Comparison of ENCODE assay signal across 14 mouse cellular contexts in genomic region chr12:12776783-12777182, GRCm38 (mm10).
"Had no signal": no experiment of that assay in that cellular context is flagged by ENCODE, and none has a peak within 500 bp of the region (broad histone marks: within the 10 kb centered on the region; RNA-seq: fewer than 3 reads in every experiment).

No protein-coding gene starts in this region.

- H3K4me2 ChIP-seq: liver, embryonic 11.5 days; liver, embryonic 15.5 days; lung, embryonic 14.5 days; stomach, embryonic 15.5 days had no signal

- H3K27me3 ChIP-seq: liver, embryonic 15.5 days; stomach, embryonic 15.5 days had no signal

- DNase-seq: kidney, postnatal 14 days; lung, embryonic 14.5 days; lung, postnatal 10 days; lung, postnatal 4 days; midbrain, embryonic 14.5 days; thymus, adult 2 months; thymus, postnatal 25 days had no signal

- H3K9ac ChIP-seq: liver, embryonic 15.5 days; lung, embryonic 14.5 days; stomach, embryonic 15.5 days had no signal

- H3K27ac ChIP-seq: left cerebral cortex, adult 2 months; limb, embryonic 10.5 days; liver, embryonic 15.5 days; midbrain, embryonic 10.5 days; stomach, embryonic 15.5 days had no signal

- H3K36me3 ChIP-seq: limb, embryonic 10.5 days; liver, embryonic 15.5 days; midbrain, embryonic 10.5 days; stomach, embryonic 15.5 days had no signal

- H3K9me3 ChIP-seq: limb, embryonic 10.5 days; liver, embryonic 15.5 days; stomach, embryonic 15.5 days had no signal

- H3K4me1 ChIP-seq: limb, embryonic 10.5 days; liver, embryonic 15.5 days; stomach, embryonic 15.5 days had no signal

- H3K4me3 ChIP-seq: left cerebral cortex, adult 2 months; limb, embryonic 10.5 days; liver, embryonic 15.5 days; midbrain, embryonic 10.5 days; myocyte; stomach, embryonic 15.5 days had no signal
